Mouse (Mus musculus): ENCODE measurements around the gene Cxcl13. TPM values are rescaled to one million over a fixed set of nuclear protein-coding genes. Genes with fewer than 3 reads are reported as not detected.

Gene Cxcl13
- not detected for total RNA-seq (2021)
- long read RNA-seq, experiment 1, result 0 reads
- long read RNA-seq, experiment 2, result 0 reads

DNA sequence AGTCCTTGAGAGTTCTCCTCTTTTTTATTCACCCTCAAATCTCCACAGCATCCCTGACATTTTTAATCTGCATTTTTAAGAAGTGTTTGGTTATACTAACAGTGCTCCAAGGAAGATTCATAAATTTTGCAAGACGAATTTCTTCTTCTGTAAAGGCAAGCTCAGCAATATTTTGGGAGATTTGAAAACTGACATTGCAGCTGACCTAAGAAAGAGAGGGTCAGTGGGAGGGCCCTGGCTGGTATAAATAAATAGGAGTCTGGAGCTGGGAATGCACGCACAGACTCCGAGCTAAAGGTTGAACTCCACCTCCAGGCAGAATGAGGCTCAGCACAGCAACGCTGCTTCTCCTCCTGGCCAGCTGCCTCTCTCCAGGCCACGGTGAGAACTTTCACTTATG lies at the start of gene Cxcl13:
TSS of gene Cxcl13 (plus strand) at position 301 of the 400 bp plus-strand sequence.
- Histone ChIP-seq H3K27ac (no peak within 1 kb of the TSS), H3K4me3 (no peak within 1 kb of the TSS)
- DNase-seq (ENCODE audit: extremely low spot score in 1 of 2, low spot score in 2 of 2), result no peak
- no peak for TF ChIP-seq CTCF (IDR thresholded peaks at IDR 0.05)
- intact Hi-C loops (cut with DNase I), result no loop called here

- TF ChIP-seq CTCF (IDR thresholded peaks at IDR 0.05), result no peak
- intact Hi-C loops (cut with DNase I), result no loop called here
- Histone ChIP-seq H3K27ac (no peak overlapping the region), H3K4me3 (no peak overlapping the region)
- DNase-seq (ENCODE audit: extremely low spot score in 1 of 2, low spot score in 2 of 2), result no peak
Observed at GRCm38 (mm10) chr5:95911006-95911405, 45.7 kb upstream of the Cxcl13 start.

- DNase-seq (ENCODE audit: extremely low spot score in 1 of 2, low spot score in 2 of 2), result no peak
- TF ChIP-seq CTCF (IDR thresholded peaks at IDR 0.05), result no peak
- intact Hi-C loops (cut with DNase I), result no loop called here
- Histone ChIP-seq H3K4me3 (no peak overlapping the region), H3K27ac (no peak overlapping the region)
Observed at GRCm38 (mm10) chr5:95918491-95918890, 38.3 kb upstream of the Cxcl13 start.

DNA sequence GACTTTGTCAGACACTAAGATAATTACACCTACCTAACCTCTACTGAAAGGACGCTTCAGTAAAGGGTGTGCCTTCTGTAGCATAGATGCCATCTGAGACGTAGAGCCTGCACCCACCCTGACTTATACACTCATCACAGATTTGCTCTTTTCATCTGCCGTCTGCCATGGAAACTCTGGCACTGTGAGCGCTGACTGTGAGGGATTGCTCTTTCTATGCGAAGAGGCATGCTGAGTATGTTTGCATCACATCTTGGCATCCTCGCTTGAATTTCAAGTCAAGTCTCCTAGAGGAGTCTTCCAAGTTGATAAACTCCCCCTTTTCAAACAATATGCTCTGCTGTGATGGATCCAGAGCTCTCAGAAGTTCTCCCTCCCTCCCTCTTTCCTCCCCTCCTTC lies 32.7 kb upstream of the Cxcl13 start:
- intact Hi-C loops (cut with DNase I), result no loop called here
- no peak for DNase-seq (ENCODE audit: extremely low spot score in 1 of 2, low spot score in 2 of 2)
- Histone ChIP-seq H3K27ac (no peak overlapping the region), H3K4me3 (no peak overlapping the region)
- TF ChIP-seq CTCF (IDR thresholded peaks at IDR 0.05), result no peak

DNA sequence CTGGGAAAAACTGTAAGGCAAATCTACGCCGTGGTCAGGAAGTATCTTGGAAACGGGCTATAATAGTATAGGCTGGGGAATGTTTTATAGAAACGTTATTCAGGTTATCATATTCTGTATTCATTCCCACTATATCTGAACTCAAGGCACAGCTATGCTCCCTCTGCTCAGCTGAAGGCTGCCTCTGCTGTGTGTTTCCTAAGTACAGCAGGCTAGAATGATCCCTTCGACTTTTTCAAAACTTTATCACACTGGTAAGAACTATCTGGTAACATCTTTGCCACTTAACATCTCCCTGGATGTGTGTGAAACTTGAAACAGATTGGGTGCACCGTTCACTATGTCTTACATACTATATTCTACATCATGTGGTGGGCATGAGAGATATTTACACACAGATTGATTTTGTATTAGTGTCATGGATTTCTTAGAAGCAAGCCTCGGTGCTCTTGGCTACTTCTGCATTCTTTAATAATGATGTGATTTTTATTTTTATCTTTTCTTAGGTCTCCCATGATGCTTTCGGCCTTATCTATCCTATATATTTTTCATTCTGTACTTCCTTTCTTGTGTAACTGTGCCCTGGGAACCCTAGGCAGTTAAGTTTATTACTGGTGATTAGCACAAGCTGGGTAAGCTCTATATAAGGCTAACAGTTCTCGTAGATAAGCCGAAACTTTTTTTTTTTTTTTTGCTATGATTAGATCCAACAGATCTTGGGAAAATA lies 31.4 kb upstream of the Cxcl13 start:
- TF ChIP-seq CTCF (IDR thresholded peaks at IDR 0.05), result no peak
- DNase-seq (ENCODE audit: extremely low spot score in 1 of 2, low spot score in 2 of 2), result no peak
- intact Hi-C loops (cut with DNase I), result no loop called here
- Histone ChIP-seq H3K27ac (no peak overlapping the region), H3K4me3 (no peak overlapping the region)

- Histone ChIP-seq H3K27ac (no peak overlapping the region), H3K4me3 (no peak overlapping the region)
- no peak for TF ChIP-seq CTCF (IDR thresholded peaks at IDR 0.05)
- intact Hi-C loops (cut with DNase I), result no loop called here
- DNase-seq (ENCODE audit: extremely low spot score in 1 of 2, low spot score in 2 of 2), result no peak
Observed at GRCm38 (mm10) chr5:95925931-95926263, 30.9 kb upstream of the Cxcl13 start.

- no peak for TF ChIP-seq CTCF (IDR thresholded peaks at IDR 0.05)
- no peak for DNase-seq (ENCODE audit: extremely low spot score in 1 of 2, low spot score in 2 of 2)
- intact Hi-C loops (cut with DNase I), result no loop called here
- H3K27ac ChIP-seq, result no peak overlapping the region
- no peak overlapping the region for H3K4me3 ChIP-seq
Observed at GRCm38 (mm10) chr5:95935035-95935434, 21.7 kb upstream of the Cxcl13 start.

DNA sequence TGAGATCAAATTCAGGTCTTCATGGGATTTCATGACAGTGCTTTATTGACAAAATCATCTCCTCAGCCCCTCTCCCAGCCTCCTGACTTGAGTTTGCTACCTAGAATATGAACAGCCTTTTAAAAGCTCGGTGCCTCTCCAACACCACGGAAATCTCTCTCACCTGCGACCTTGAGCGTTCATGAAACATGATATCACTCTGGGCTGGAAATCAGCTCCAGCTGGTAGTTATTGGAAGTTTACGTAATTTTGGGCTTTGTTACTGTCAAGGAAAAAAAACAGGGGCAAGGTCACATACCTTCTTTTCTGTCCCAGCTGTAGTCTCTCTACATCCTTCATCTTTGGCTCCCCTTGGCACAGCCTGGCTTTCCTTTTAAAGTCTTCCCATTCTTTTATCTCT lies 20.7 kb upstream of the Cxcl13 start:
- no peak for DNase-seq (ENCODE audit: extremely low spot score in 1 of 2, low spot score in 2 of 2)
- Histone ChIP-seq H3K27ac (no peak overlapping the region), H3K4me3 (no peak overlapping the region)
- intact Hi-C loops (cut with DNase I), result no loop called here
- TF ChIP-seq CTCF (IDR thresholded peaks at IDR 0.05), result no peak

DNA sequence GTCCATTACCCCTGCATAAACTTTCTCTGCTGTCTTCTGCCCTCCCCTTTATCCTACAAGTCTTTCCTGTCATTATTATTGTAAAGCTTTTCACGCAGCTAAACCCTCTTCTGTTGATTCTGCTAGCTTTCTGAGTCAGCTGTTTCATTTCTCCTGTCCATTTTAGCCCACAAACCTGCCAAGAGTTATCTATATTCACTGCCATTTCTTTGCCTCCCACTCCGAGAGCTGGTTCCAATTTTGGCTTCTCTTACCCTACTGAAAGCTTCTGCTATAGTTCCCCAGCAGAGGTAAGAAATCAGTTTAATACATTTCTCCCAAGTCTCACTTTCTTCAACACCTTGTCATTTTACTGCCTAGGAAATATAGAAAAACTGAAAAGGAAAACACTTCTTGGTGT lies 19.6 kb upstream of the Cxcl13 start:
- TF ChIP-seq CTCF (IDR thresholded peaks at IDR 0.05), result no peak
- Histone ChIP-seq H3K4me3 (no peak overlapping the region), H3K27ac (peak overlapping the region; percentile 44; the same call in 1 of the 2 replicates)
- no peak for DNase-seq (ENCODE audit: extremely low spot score in 1 of 2, low spot score in 2 of 2)
- intact Hi-C loops (cut with DNase I), result no loop called here

GRCm38 (mm10) chr5:95938044-95938625 lies 18.6 kb upstream of the Cxcl13 start:
- no peak overlapping the region for H3K4me3 ChIP-seq
- TF ChIP-seq CTCF (IDR thresholded peaks at IDR 0.05), result no peak; the same call in 1 of the 2 replicates
- intact Hi-C loops (cut with DNase I), result no loop called here
- no peak for DNase-seq (ENCODE audit: extremely low spot score in 1 of 2, low spot score in 2 of 2)
- H3K27ac ChIP-seq, result no peak overlapping the region

DNA sequence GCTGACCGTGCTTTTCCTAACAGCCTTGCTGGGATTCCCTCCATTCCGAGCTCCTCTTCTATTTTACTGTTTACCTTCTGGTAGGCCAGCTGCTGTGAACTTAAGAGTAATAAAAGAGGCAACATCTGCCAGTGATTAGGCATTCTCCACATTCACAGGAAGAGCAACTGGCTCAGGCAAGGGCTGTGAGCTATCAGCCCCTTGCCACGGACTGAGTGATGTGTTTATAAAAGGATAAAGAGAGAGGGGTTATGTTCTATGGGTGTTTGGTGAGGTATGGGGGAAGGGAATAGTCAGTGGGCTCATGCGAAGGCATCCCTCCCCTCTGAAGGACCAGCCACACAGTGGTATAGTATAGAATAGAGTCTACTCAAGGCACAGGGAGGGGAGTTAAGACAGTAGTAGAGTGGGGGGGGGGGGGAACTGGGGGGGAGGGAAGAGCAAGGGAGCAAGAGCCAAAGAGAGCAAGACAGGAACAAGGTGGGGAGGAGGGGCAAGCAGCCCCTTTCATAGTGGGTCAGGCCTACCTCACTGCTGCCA lies 16.0 kb upstream of the Cxcl13 start:
- H3K27ac ChIP-seq, result no peak overlapping the region
- intact Hi-C loops (cut with DNase I), result loop anchor here (5.0 kb wide), 1 partner anchor 43 kb away; no protein-coding TSS in a partner anchor
- TF ChIP-seq CTCF (IDR thresholded peaks at IDR 0.05), result no peak
- H3K4me3 ChIP-seq, result no peak overlapping the region
- no peak for DNase-seq (ENCODE audit: extremely low spot score in 1 of 2, low spot score in 2 of 2)

- no peak for DNase-seq (ENCODE audit: extremely low spot score in 1 of 2, low spot score in 2 of 2)
- no peak overlapping the region for H3K4me3 ChIP-seq
- no peak overlapping the region for H3K27ac ChIP-seq
- intact Hi-C loops (cut with DNase I), result loop anchor here (5.0 kb wide), 1 partner anchor 44 kb away; no protein-coding TSS in a partner anchor
- TF ChIP-seq CTCF (IDR thresholded peaks at IDR 0.05), result no peak
Observed at GRCm38 (mm10) chr5:95941562-95941961, 15.2 kb upstream of the Cxcl13 start.
